Mouse (Mus musculus) liver, embryonic 14.5 days (tissue): Measurements from ENCODE around the gene Ust.

ENCODE experiments used
- CTCF ChIP-seq: IDR thresholded peaks from 2 replicates; pipeline ENCODE4 v1.5.1; 2016; ENCODE audit warnings: antibody characterized with exemption, low read depth, control low read depth
- EP300 ChIP-seq: IDR thresholded peaks from 2 replicates; pipeline ENCODE4 v1.6.1; 2016; ENCODE audit warnings: antibody characterized with exemption, low read depth

DNA sequence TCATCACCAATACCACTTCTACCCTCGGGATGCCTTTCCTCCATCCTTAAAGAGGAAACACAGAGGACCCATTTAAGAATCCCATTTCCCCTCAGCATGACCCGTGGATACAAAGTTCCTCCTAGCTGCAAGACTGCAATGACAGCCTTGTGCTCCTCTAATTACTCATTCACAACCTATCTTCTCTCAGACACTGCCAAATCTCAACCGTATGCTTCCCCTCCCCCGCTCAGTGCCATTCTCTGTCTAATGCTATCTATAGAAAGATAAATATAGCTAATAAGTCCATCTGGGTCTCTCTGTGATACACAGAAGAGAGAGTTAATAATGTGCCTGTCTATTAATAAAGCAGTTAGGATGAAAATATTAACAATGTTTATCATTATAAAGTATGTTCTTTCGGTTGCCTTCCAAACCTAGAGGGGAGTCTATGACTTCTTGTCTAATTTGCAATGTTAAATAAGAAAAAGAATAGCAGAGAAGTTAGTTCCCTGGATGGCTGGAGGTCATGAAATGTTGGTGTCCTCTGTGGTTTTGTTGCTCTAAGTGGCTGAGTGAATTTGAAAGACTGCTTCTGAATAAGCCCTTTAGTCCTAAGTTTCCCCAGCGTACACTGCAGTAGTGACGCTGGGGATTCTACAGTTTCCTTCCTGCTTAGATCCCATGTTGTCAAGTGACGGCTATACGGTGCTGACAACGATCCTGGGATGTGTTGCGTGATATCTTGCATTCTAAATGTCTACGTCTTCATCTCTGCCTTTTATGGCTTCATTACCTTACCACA, 178.8 kb downstream of the Ust start:
- TF ChIP-seq CTCF (no peak), EP300 (no peak)
